Mouse (Mus musculus): ENCODE results near the gene Kcna4. TPM values are rescaled to one million over a fixed set of nuclear protein-coding genes. Genes with fewer than 3 reads are reported as not detected.
A peak's percentile ranks its signal among the peaks of the same experiment; 100 is the strongest.

Kcna4 gene
- polyA plus RNA-seq, 1 experiment from 2014 or later: 10.5 TPM

GRCm38 (mm10) chr2:107306077-107306476 lies 15.6 kb downstream of the Kcna4 start:
- Histone ChIP-seq H3K36me3 (ENCODE audit: control insufficient read depth, insufficient read depth, low read length) (0 out of 2 replicates have a peak, but pooled peaks cover 2% of the 10 kb centered on the region), H3K27ac (ENCODE audit: low read depth, low read length) (no peak overlapping the region), H3K27me3 (replicated peaks; ENCODE audit: control insufficient read depth, insufficient read depth, low read length) (no peaks in the 10 kb centered on the region), H3K9me3 (ENCODE audit: control insufficient read depth, low read length) (no peaks in the 10 kb centered on the region), H3K4me2 (ENCODE audit: low read length) (no peak overlapping the region), H3K9ac (ENCODE audit: low read depth, low read length) (no peak overlapping the region), H3K4me1 (ENCODE audit: control insufficient read depth, insufficient read depth, low read depth, low read length) (no peaks in the 10 kb centered on the region), H3K4me3 (ENCODE audit: low read length) (no peak overlapping the region)
- no peak for ATAC-seq
- 68% methylated on average over 4 of the region's 4 CpGs for WGBS

DNA sequence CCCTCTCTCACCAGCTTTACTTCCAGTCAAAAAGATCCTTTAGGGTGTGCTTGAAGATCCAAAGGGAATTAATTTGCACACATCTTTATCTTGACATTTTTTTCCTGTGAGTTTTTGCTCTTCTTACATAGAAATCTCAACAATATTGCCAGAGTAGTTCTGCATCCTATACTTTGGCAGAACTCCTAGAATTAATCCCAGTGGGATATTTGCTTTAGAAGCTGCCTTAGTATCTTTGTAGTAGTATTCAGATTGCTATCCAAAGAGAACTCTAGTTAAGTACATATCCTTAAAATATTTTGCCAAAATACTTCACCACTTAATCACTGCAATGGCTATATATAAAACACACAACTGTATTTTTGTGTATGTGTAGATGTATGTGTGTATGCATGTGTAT lies 28.2 kb downstream of the Kcna4 start:
- H3K9ac ChIP-seq (ENCODE audit: low read depth, low read length): no peak overlapping the region
- no peaks in the 10 kb centered on the region for H3K9me3 ChIP-seq (ENCODE audit: control insufficient read depth, low read length)
- no peak overlapping the region for H3K4me3 ChIP-seq (ENCODE audit: low read length)
- H3K4me2 ChIP-seq (ENCODE audit: low read length): no peak overlapping the region
- no peak for ATAC-seq
- H3K4me1 ChIP-seq (ENCODE audit: control insufficient read depth, insufficient read depth, low read depth, low read length): no peaks in the 10 kb centered on the region
- no peaks in the 10 kb centered on the region for H3K27me3 ChIP-seq (replicated peaks; ENCODE audit: control insufficient read depth, insufficient read depth, low read length)
- H3K36me3 ChIP-seq (ENCODE audit: control insufficient read depth, insufficient read depth, low read length): no peaks in the 10 kb centered on the region
- no peak overlapping the region for H3K27ac ChIP-seq (ENCODE audit: low read depth, low read length)

- peak; percentile 77 for ATAC-seq
- Histone ChIP-seq H3K36me3 (ENCODE audit: control insufficient read depth, insufficient read depth, low read length) (no peaks in the 10 kb centered on the region), H3K9me3 (ENCODE audit: control insufficient read depth, low read length) (no peaks in the 10 kb centered on the region), H3K27ac (ENCODE audit: low read depth, low read length) (no peak overlapping the region), H3K4me3 (ENCODE audit: low read length) (no peak overlapping the region), H3K9ac (ENCODE audit: low read depth, low read length) (no peak overlapping the region), H3K4me2 (ENCODE audit: low read length) (no peak overlapping the region), H3K27me3 (replicated peaks; ENCODE audit: control insufficient read depth, insufficient read depth, low read length) (no peaks in the 10 kb centered on the region), H3K4me1 (ENCODE audit: control insufficient read depth, insufficient read depth, low read depth, low read length) (no peaks in the 10 kb centered on the region)
- WGBS: 23% methylated on average over 4 of the region's 4 CpGs
Measured at GRCm38 (mm10) chr2:107321596-107322226, 31.3 kb downstream of the Kcna4 start.

- WGBS: 79% methylated on average over 3 of the region's 3 CpGs
- no peaks in the 10 kb centered on the region for H3K9me3 ChIP-seq (ENCODE audit: control insufficient read depth, low read length)
- ATAC-seq: no peak
Measured at GRCm38 (mm10) chr2:107324090-107324489, 33.7 kb downstream of the Kcna4 start.

DNA sequence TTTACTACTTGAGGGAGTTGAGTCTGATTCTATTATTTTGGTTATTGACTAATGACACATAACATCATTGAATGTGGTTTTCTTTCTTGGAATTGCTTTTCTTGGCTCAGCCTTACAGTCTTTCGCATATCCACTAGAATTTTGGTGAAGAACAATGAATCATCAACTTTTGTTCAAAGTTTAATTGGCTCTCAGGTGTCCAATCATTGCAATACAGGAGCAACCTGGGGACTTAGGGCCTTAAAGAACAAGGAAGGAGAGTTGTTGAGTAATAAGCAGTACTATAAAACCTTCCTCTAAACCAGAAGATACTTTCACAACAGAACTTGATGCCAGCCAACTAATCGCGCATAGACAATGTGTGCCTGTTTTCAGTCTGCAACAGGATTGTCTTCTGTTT lies 36.8 kb downstream of the Kcna4 start:
- WGBS: 88% methylated on average over 3 of the region's 3 CpGs
- Histone ChIP-seq H3K4me2 (ENCODE audit: low read length) (no peak overlapping the region), H3K27ac (ENCODE audit: low read depth, low read length) (no peak overlapping the region), H3K9me3 (ENCODE audit: control insufficient read depth, low read length) (no peaks in the 10 kb centered on the region), H3K27me3 (replicated peaks; ENCODE audit: control insufficient read depth, insufficient read depth, low read length) (no peaks in the 10 kb centered on the region), H3K36me3 (ENCODE audit: control insufficient read depth, insufficient read depth, low read length) (no peaks in the 10 kb centered on the region), H3K9ac (ENCODE audit: low read depth, low read length) (no peak overlapping the region), H3K4me1 (ENCODE audit: control insufficient read depth, insufficient read depth, low read depth, low read length) (no peaks in the 10 kb centered on the region), H3K4me3 (ENCODE audit: low read length) (no peak overlapping the region)
- no peak for ATAC-seq

More at GRCm38 (mm10) chr2:107324090-107324489, 33.7 kb downstream of the Kcna4 start:
- Histone ChIP-seq H3K4me3 (ENCODE audit: low read length) (no peak overlapping the region), H3K9ac (ENCODE audit: low read depth, low read length) (no peak overlapping the region), H3K27ac (ENCODE audit: low read depth, low read length) (no peak overlapping the region), H3K27me3 (replicated peaks; ENCODE audit: control insufficient read depth, insufficient read depth, low read length) (no peaks in the 10 kb centered on the region), H3K36me3 (ENCODE audit: control insufficient read depth, insufficient read depth, low read length) (no peaks in the 10 kb centered on the region), H3K4me1 (ENCODE audit: control insufficient read depth, insufficient read depth, low read depth, low read length) (no peaks in the 10 kb centered on the region), H3K4me2 (ENCODE audit: low read length) (no peak overlapping the region)

DNA sequence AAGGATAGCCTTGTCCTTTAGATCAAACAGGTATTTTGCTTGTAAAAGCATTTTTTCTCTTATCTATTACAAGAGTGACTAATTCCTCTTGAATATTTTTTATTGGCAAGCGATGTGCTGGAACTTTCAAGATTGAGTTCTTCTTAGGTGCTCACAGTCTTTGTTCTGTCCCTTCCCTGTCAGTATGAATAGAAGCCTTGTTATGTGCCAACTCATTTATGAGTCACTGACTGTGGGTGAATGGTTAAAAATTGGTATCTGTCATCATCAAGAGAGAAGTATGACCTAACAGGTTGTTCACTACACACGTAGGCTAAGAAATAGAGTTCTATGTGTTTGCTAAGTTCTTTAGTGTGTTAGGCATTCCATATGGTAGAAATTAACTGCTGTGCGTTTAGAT lies 50.9 kb downstream of the Kcna4 start:
- H3K27ac ChIP-seq (ENCODE audit: low read depth, low read length): no peak overlapping the region
- no peaks in the 10 kb centered on the region for H3K27me3 ChIP-seq (replicated peaks; ENCODE audit: control insufficient read depth, insufficient read depth, low read length)
- H3K4me1 ChIP-seq (ENCODE audit: control insufficient read depth, insufficient read depth, low read depth, low read length): no peaks in the 10 kb centered on the region
- no peak for ATAC-seq
- H3K36me3 ChIP-seq (ENCODE audit: control insufficient read depth, insufficient read depth, low read length): no peaks in the 10 kb centered on the region
- no peak overlapping the region for H3K9ac ChIP-seq (ENCODE audit: low read depth, low read length)
- H3K9me3 ChIP-seq (ENCODE audit: control insufficient read depth, low read length): no peaks in the 10 kb centered on the region
- 85% methylated on average over 3 of the region's 3 CpGs for WGBS
- H3K4me3 ChIP-seq (ENCODE audit: low read length): no peak overlapping the region
- H3K4me2 ChIP-seq (ENCODE audit: low read length): no peak overlapping the region

GRCm38 (mm10) chr2:107344807-107345206 lies 54.4 kb downstream of the Kcna4 start:
- Histone ChIP-seq H3K4me3 (ENCODE audit: low read length) (no peak overlapping the region), H3K36me3 (ENCODE audit: control insufficient read depth, insufficient read depth, low read length) (no peaks in the 10 kb centered on the region), H3K9me3 (ENCODE audit: control insufficient read depth, low read length) (no peaks in the 10 kb centered on the region), H3K9ac (ENCODE audit: low read depth, low read length) (no peak overlapping the region), H3K4me1 (ENCODE audit: control insufficient read depth, insufficient read depth, low read depth, low read length) (no peaks in the 10 kb centered on the region), H3K4me2 (ENCODE audit: low read length) (no peak overlapping the region), H3K27me3 (replicated peaks; ENCODE audit: control insufficient read depth, insufficient read depth, low read length) (no peaks in the 10 kb centered on the region), H3K27ac (ENCODE audit: low read depth, low read length) (no peak overlapping the region)
- WGBS: 61% methylated on average over 4 of the region's 4 CpGs
- ATAC-seq: peak; percentile 88

GRCm38 (mm10) chr2:107345299-107345698 lies 54.9 kb downstream of the Kcna4 start:
- peak; percentile 72 for ATAC-seq
- H3K27ac ChIP-seq (ENCODE audit: low read depth, low read length): peak overlapping the region; percentile 61; the same call in 1 of the 2 replicates

More at GRCm38 (mm10) chr2:107345299-107345698, 54.9 kb downstream of the Kcna4 start:
- no peak overlapping the region for H3K9ac ChIP-seq (ENCODE audit: low read depth, low read length)
- 56% methylated on average over 4 of the region's 4 CpGs for WGBS
- no peak overlapping the region for H3K4me2 ChIP-seq (ENCODE audit: low read length)
- H3K9me3 ChIP-seq (ENCODE audit: control insufficient read depth, low read length): no peaks in the 10 kb centered on the region
- no peaks in the 10 kb centered on the region for H3K4me1 ChIP-seq (ENCODE audit: control insufficient read depth, insufficient read depth, low read depth, low read length)
- no peaks in the 10 kb centered on the region for H3K36me3 ChIP-seq (ENCODE audit: control insufficient read depth, insufficient read depth, low read length)
- H3K27me3 ChIP-seq (replicated peaks; ENCODE audit: control insufficient read depth, insufficient read depth, low read length): no peaks in the 10 kb centered on the region
- H3K4me3 ChIP-seq (ENCODE audit: low read length): no peak overlapping the region

Data from hindbrain, embryonic 16.5 days (tissue).